ENCODE assay signal across 8 mouse cellular contexts in the genomic region with DNA sequence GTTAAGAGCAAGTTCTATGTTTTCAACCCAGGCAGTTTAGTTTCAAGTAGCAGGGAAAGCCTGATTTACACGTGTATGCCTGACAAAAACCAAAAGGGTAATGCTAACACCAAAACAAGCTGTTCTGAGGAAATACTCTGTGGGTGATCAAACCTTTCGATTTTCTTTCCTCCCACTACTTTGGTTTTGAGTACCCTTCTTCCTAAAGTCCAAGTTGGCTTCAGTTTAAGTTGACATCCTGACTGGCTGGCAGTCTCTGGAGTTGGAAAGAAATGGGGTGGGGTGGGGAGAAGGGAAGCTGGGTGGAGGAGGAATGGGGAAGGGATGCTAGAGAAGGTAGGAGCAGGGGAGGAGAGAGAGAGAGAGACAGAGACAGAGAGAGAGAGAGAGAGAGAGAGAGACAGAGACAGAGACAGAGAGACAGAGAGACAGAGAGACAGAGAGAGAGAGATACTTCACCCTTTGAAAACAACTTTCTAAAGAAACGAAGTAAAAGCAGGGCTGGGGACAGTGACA. TPM values are rescaled to one million over a fixed set of nuclear protein-coding genes. Genes with fewer than 3 reads are reported as not detected.
DNase-seq lines count a peak whose midpoint lies in the region; ATAC-seq and TF ChIP-seq lines count a peak whose summit lies in the region.

No protein-coding gene starts in this region.

- H3K27me3 ChIP-seq in E14TG2a.4 (ENCODE audit: insufficient read depth, low read length) = no peaks in the 10 kb centered on the region; the same call in 1 of the 2 replicates
- H3K27me3 ChIP-seq in forebrain, embryonic 16.5 days (replicated peaks; ENCODE audit: control insufficient read depth, insufficient read depth, low read length) = no peaks in the 10 kb centered on the region
- no peaks in the 10 kb centered on the region for H3K27me3 ChIP-seq in liver, embryonic 16.5 days (ENCODE audit: control insufficient read depth, insufficient read depth, low read depth, low read length)

- TF ChIP-seq CTCF in E14TG2a.4 (conservative IDR thresholded peaks at IDR 0.05; ENCODE audit: low read length) = no peak

- no peaks in the 10 kb centered on the region for H3K36me3 ChIP-seq in E14TG2a.4 (ENCODE audit: insufficient read depth, low read length)
- H3K36me3 ChIP-seq in forebrain, embryonic 16.5 days (ENCODE audit: control insufficient read depth, insufficient read depth) = no peaks in the 10 kb centered on the region
- no peaks in the 10 kb centered on the region for H3K36me3 ChIP-seq in liver, embryonic 16.5 days (ENCODE audit: control insufficient read depth, insufficient read depth)

- peak overlapping the region; percentile 72 for H3K4me2 ChIP-seq in forebrain, embryonic 16.5 days (ENCODE audit: low read length)
- peak overlapping the region; percentile 80 for H3K4me2 ChIP-seq in liver, embryonic 16.5 days (ENCODE audit: low read depth, low read length)

- peak overlapping the region; percentile 65 for H3K9ac ChIP-seq in forebrain, embryonic 16.5 days (replicated peaks; ENCODE audit: low read depth, low read length)
- H3K9ac ChIP-seq in liver, embryonic 16.5 days (ENCODE audit: low read depth, low read length) = peak overlapping the region; percentile 71

- peaks cover 5% of the 10 kb centered on the region; the same call in 1 of the 2 replicates for H3K9me3 ChIP-seq in E14TG2a.4 (ENCODE audit: low read length)
- no peaks in the 10 kb centered on the region for H3K9me3 ChIP-seq in forebrain, embryonic 16.5 days (ENCODE audit: control insufficient read depth, low read length)
- H3K9me3 ChIP-seq in liver, embryonic 16.5 days (replicated peaks; ENCODE audit: control insufficient read depth, low read length) = no peaks in the 10 kb centered on the region

- peak; percentile 44 for DNase-seq in 3T3-L1 (ENCODE audit: low read depth, low spot score)
- no peak for DNase-seq in spleen, postnatal 36 days (ENCODE audit: low spot score in 2 of 2)
- no peak for DNase-seq in cerebellum, postnatal 4 days (ENCODE audit: low spot score in 2 of 2)
- no peak for DNase-seq in thymus, postnatal 36 days
- DNase-seq in right cerebral cortex, postnatal 14 days = no peak

- no peak for ATAC-seq in forebrain, embryonic 16.5 days
- ATAC-seq in liver, embryonic 16.5 days (ENCODE audit: low read depth) = no peak

- peaks cover 27% of the 10 kb centered on the region for H3K4me1 ChIP-seq in E14TG2a.4 (replicated peaks; ENCODE audit: low read depth, low read length)
- peaks cover 9% of the 10 kb centered on the region for H3K4me1 ChIP-seq in forebrain, embryonic 16.5 days (replicated peaks; ENCODE audit: control insufficient read depth, insufficient read depth, low read length)
- H3K4me1 ChIP-seq in liver, embryonic 16.5 days (ENCODE audit: control insufficient read depth, low read depth, low read length) = no peaks in the 10 kb centered on the region; the same call in 1 of the 2 replicates

- WGBS in forebrain, embryonic 16.5 days = 14% methylated on average over 3 of the region's 3 CpGs
- WGBS in liver, embryonic 16.5 days (ENCODE audit: insufficient replicate concordance) = 10% methylated on average over 3 of the region's 3 CpGs

- H3K4me3 ChIP-seq in E14TG2a.4 (replicated peaks; ENCODE audit: low read length) = peak overlapping the region; percentile 83
- H3K4me3 ChIP-seq in forebrain, embryonic 16.5 days (replicated peaks; ENCODE audit: low read length) = peak overlapping the region; percentile 63
- peak overlapping the region; percentile 67 for H3K4me3 ChIP-seq in liver, embryonic 16.5 days (ENCODE audit: low read depth, low read length)

- no peak overlapping the region for H3K27ac ChIP-seq in forebrain, embryonic 16.5 days (ENCODE audit: low read length)
- no peak overlapping the region for H3K27ac ChIP-seq in liver, embryonic 16.5 days (ENCODE audit: low read length)

RNA-seq across cellular contexts. Expression of gene Pros1, which starts 0.4 kb away (rescaled TPM):
- polyA plus RNA-seq in forebrain, embryonic 16.5 days (2015; fragmentation: Nextera tagmentation; extraction: Ambion mirVana) = 8.7 and 10.9 TPM in 2 replicates
- 12.6 and 12.7 TPM in 2 replicates for polyA plus RNA-seq in liver, embryonic 16.5 days (2015; fragmentation: Nextera tagmentation; extraction: Ambion mirVana)

RNA-seq across cellular contexts. Expression of gene Arl13b, which starts 6.8 kb away (rescaled TPM):
- polyA plus RNA-seq in forebrain, embryonic 16.5 days (2015; fragmentation: Nextera tagmentation; extraction: Ambion mirVana) = 22.1 and 28.1 TPM in 2 replicates
- polyA plus RNA-seq in liver, embryonic 16.5 days (2015; fragmentation: Nextera tagmentation; extraction: Ambion mirVana) = 3.4 and 3.5 TPM in 2 replicates

RNA-seq across cellular contexts. Expression of gene Stx19, which starts 39.2 kb away (rescaled TPM):
- polyA plus RNA-seq in forebrain, embryonic 16.5 days (2015; fragmentation: Nextera tagmentation; extraction: Ambion mirVana) = 0.55 and 0.71 TPM in 2 replicates
- 0.07 and 0.08 TPM in 2 replicates for polyA plus RNA-seq in liver, embryonic 16.5 days (2015; fragmentation: Nextera tagmentation; extraction: Ambion mirVana)
